Mouse (Mus musculus): ENCODE data around the gene Gm47841. TPM values are rescaled to one million over a fixed set of nuclear protein-coding genes. Genes with fewer than 3 reads are reported as not detected.

Gm47841 gene
- not detected for total RNA-seq (2021)

GRCm38 (mm10) chr15:101047194-101047555 lies at the start of gene Gm47841:
Gene Gm47841, minus strand, starts transcription at chr15:101047397.
- no peak for DNase-seq (ENCODE audit: low spot score in 2 of 2)
- intact Hi-C loops (cut with DNase I), result no loop called here

GRCm38 (mm10) chr15:101095392-101095791 lies 48.2 kb upstream of the Gm47841 start:
- intact Hi-C loops (cut with DNase I), result no loop called here
- no peak for DNase-seq (ENCODE audit: low spot score in 2 of 2)

GRCm38 (mm10) chr15:101094979-101095378 lies 47.8 kb upstream of the Gm47841 start:
- intact Hi-C loops (cut with DNase I), result no loop called here
- no peak for DNase-seq (ENCODE audit: low spot score in 2 of 2)

GRCm38 (mm10) chr15:101093988-101094387 lies 46.8 kb upstream of the Gm47841 start:
- intact Hi-C loops (cut with DNase I), result no loop called here
- no peak for DNase-seq (ENCODE audit: low spot score in 2 of 2)

GRCm38 (mm10) chr15:101092829-101093648 lies 45.8 kb upstream of the Gm47841 start:
- intact Hi-C loops (cut with DNase I), result no loop called here
- peak; percentile 18 to 36 for DNase-seq (ENCODE audit: low spot score in 2 of 2)

GRCm38 (mm10) chr15:101092121-101092828 lies 45.1 kb upstream of the Gm47841 start:
- intact Hi-C loops (cut with DNase I), result no loop called here
- DNase-seq (ENCODE audit: low spot score in 2 of 2), result no peak

- intact Hi-C loops (cut with DNase I), result no loop called here
- DNase-seq (ENCODE audit: low spot score in 2 of 2), result no peak
These were observed 44.4 kb upstream of the Gm47841 start for GRCm38 (mm10) chr15:101091551-101091950.

GRCm38 (mm10) chr15:101088291-101088690 lies 41.1 kb upstream of the Gm47841 start:
- DNase-seq (ENCODE audit: low spot score in 2 of 2), result no peak
- intact Hi-C loops (cut with DNase I), result no loop called here

- no peak for DNase-seq (ENCODE audit: low spot score in 2 of 2)
- intact Hi-C loops (cut with DNase I), result no loop called here
These were observed 39.8 kb upstream of the Gm47841 start for GRCm38 (mm10) chr15:101086956-101087355.

GRCm38 (mm10) chr15:101086451-101086850 lies 39.3 kb upstream of the Gm47841 start:
- DNase-seq (ENCODE audit: low spot score in 2 of 2), result no peak
- intact Hi-C loops (cut with DNase I), result no loop called here

- intact Hi-C loops (cut with DNase I), result no loop called here
These were observed 37.3 kb upstream of the Gm47841 start for GRCm38 (mm10) chr15:101084499-101084898.

GRCm38 (mm10) chr15:101082236-101082635 lies 35.0 kb upstream of the Gm47841 start:
- DNase-seq (ENCODE audit: low spot score in 2 of 2), result no peak
- intact Hi-C loops (cut with DNase I), result no loop called here

More at GRCm38 (mm10) chr15:101084499-101084898, 37.3 kb upstream of the Gm47841 start:
- DNase-seq (ENCODE audit: low spot score in 2 of 2), result no peak

GRCm38 (mm10) chr15:101081035-101081548 lies 33.9 kb upstream of the Gm47841 start:
- intact Hi-C loops (cut with DNase I), result no loop called here
- DNase-seq (ENCODE audit: low spot score in 2 of 2), result no peak

GRCm38 (mm10) chr15:101080031-101080520 lies 32.9 kb upstream of the Gm47841 start:
- no peak for DNase-seq (ENCODE audit: low spot score in 2 of 2)
- intact Hi-C loops (cut with DNase I), result no loop called here

- intact Hi-C loops (cut with DNase I), result no loop called here
- peak; percentile 52 to 64 for DNase-seq (ENCODE audit: low spot score in 2 of 2)
These were observed 31.5 kb upstream of the Gm47841 start for GRCm38 (mm10) chr15:101078731-101079156.

- intact Hi-C loops (cut with DNase I), result no loop called here
- DNase-seq (ENCODE audit: low spot score in 2 of 2), result peak in 1 of 2 experiments; percentile 13
These were observed 30.9 kb upstream of the Gm47841 start, which contains the start of gene Fignl2 for GRCm38 (mm10) chr15:101077813-101078730. Gene Fignl2, minus strand, starts transcription at chr15:101078567.

- intact Hi-C loops (cut with DNase I), result no loop called here
These were observed 30.0 kb upstream of the Gm47841 start for GRCm38 (mm10) chr15:101077001-101077812.

More at GRCm38 (mm10) chr15:101077001-101077812, 30.0 kb upstream of the Gm47841 start:
- peak in 1 of 2 experiments; percentile 11 for DNase-seq (ENCODE audit: low spot score in 2 of 2)
